Mouse (Mus musculus): ENCODE measurements around the gene Gpha2. TPM values are rescaled to one million over a fixed set of nuclear protein-coding genes. Genes with fewer than 3 reads are reported as not detected.

Gene Gpha2
- polyA plus RNA-seq (2015; fragmentation: Nextera tagmentation; extraction: Ambion mirVana) = 1.8 and 2.1 TPM in 2 replicates

- 15% methylated on average over 2 of the region's 2 CpGs for WGBS
- ATAC-seq (ENCODE audit: insufficient number of reproducible peaks, low FRiP score, low TSS enrichment, low read depth) = no peak
- H3K9ac ChIP-seq = no peak within 1 kb of the TSS
These were observed at the start of gene Gpha2 for GRCm38 (mm10) chr19:6226135-6226534. Gene Gpha2, plus strand, starts transcription at chr19:6226380.

GRCm38 (mm10) chr19:6178775-6179174 lies 47.4 kb upstream of the Gpha2 start:
- ATAC-seq (ENCODE audit: insufficient number of reproducible peaks, low FRiP score, low TSS enrichment, low read depth) = no peak
- Histone ChIP-seq H3K9ac (no peak overlapping the region), H3K36me3 (no peaks in the 10 kb centered on the region), H3K27me3 (no peaks in the 10 kb centered on the region), H3K4me1 (no peaks in the 10 kb centered on the region), H3K27ac (no peak overlapping the region), H3K4me2 (no peak overlapping the region), H3K4me3 (no peak overlapping the region), H3K9me3 (no peaks in the 10 kb centered on the region)
- 93% methylated on average over 6 of the region's 6 CpGs for whole genome bisulfite sequencing

More at GRCm38 (mm10) chr19:6226135-6226534, at the start of gene Gpha2:
- Histone ChIP-seq H3K4me1 (peaks cover 5% of the 10 kb centered on the region; the same call in 1 of the 2 replicates), H3K4me3 (no peak within 1 kb of the TSS), H3K27ac (no peak within 1 kb of the TSS), H3K4me2 (no peak within 1 kb of the TSS), H3K27me3 (no peaks in the 10 kb centered on the region), H3K9me3 (no peaks in the 10 kb centered on the region), H3K36me3 (peaks cover 42% of the 10 kb centered on the region)

- H3K36me3 ChIP-seq = no peaks in the 10 kb centered on the region
- no peak overlapping the region for H3K4me2 ChIP-seq
- 12% methylated on average over 5 of the region's 5 CpGs for WGBS
- H3K27ac ChIP-seq = no peak overlapping the region
- no peaks in the 10 kb centered on the region for H3K27me3 ChIP-seq
- H3K4me1 ChIP-seq = no peaks in the 10 kb centered on the region
- H3K4me3 ChIP-seq = no peak overlapping the region
- H3K9me3 ChIP-seq = no peaks in the 10 kb centered on the region
- H3K9ac ChIP-seq = no peak overlapping the region
- ATAC-seq (ENCODE audit: insufficient number of reproducible peaks, low FRiP score, low TSS enrichment, low read depth) = no peak
These were observed 44.6 kb upstream of the Gpha2 start for GRCm38 (mm10) chr19:6181629-6182028.

GRCm38 (mm10) chr19:6182534-6182933 lies 43.6 kb upstream of the Gpha2 start:
- H3K9me3 ChIP-seq = no peaks in the 10 kb centered on the region
- ATAC-seq (ENCODE audit: insufficient number of reproducible peaks, low FRiP score, low TSS enrichment, low read depth) = no peak
- H3K27me3 ChIP-seq = no peaks in the 10 kb centered on the region
- H3K36me3 ChIP-seq = no peaks in the 10 kb centered on the region
- 7% methylated on average over 3 of the region's 3 CpGs for WGBS
- H3K9ac ChIP-seq = no peak overlapping the region
- no peak overlapping the region for H3K27ac ChIP-seq
- no peak overlapping the region for H3K4me2 ChIP-seq
- H3K4me1 ChIP-seq = no peaks in the 10 kb centered on the region
- no peak overlapping the region for H3K4me3 ChIP-seq

GRCm38 (mm10) chr19:6184131-6184530 lies 42.0 kb upstream of the Gpha2 start, which contains the start of gene Majin:
Gene Majin, plus strand, starts transcription at chr19:6184388.
- Histone ChIP-seq H3K27me3 (no peaks in the 10 kb centered on the region), H3K27ac (no peak within 1 kb of the TSS), H3K4me1 (no peaks in the 10 kb centered on the region), H3K4me2 (no peak within 1 kb of the TSS), H3K36me3 (no peaks in the 10 kb centered on the region), H3K9me3 (no peaks in the 10 kb centered on the region), H3K4me3 (no peak within 1 kb of the TSS), H3K9ac (no peak within 1 kb of the TSS)
- WGBS = 85% methylated on average over 23 of the region's 23 CpGs
- ATAC-seq (ENCODE audit: insufficient number of reproducible peaks, low FRiP score, low TSS enrichment, low read depth) = no peak

GRCm38 (mm10) chr19:6204265-6204664 lies 21.9 kb upstream of the Gpha2 start:
- Histone ChIP-seq H3K9me3 (no peaks in the 10 kb centered on the region), H3K4me1 (no peaks in the 10 kb centered on the region), H3K9ac (no peak overlapping the region), H3K4me2 (no peak overlapping the region), H3K27ac (no peak overlapping the region), H3K4me3 (no peak overlapping the region), H3K36me3 (no peaks in the 10 kb centered on the region), H3K27me3 (no peaks in the 10 kb centered on the region)
- WGBS = 74% methylated on average over 2 of the region's 2 CpGs
- no peak for ATAC-seq (ENCODE audit: insufficient number of reproducible peaks, low FRiP score, low TSS enrichment, low read depth)

- WGBS = 59% methylated on average over 5 of the region's 5 CpGs
- Histone ChIP-seq H3K4me3 (no peak overlapping the region), H3K4me1 (no peaks in the 10 kb centered on the region), H3K27me3 (no peaks in the 10 kb centered on the region), H3K9ac (no peak overlapping the region), H3K36me3 (no peaks in the 10 kb centered on the region), H3K4me2 (no peak overlapping the region), H3K9me3 (no peaks in the 10 kb centered on the region), H3K27ac (no peak overlapping the region)
- ATAC-seq (ENCODE audit: insufficient number of reproducible peaks, low FRiP score, low TSS enrichment, low read depth) = no peak
These were observed 19.5 kb upstream of the Gpha2 start for GRCm38 (mm10) chr19:6206716-6207115.

GRCm38 (mm10) chr19:6216046-6216705 lies 10.0 kb upstream of the Gpha2 start:
- no peaks in the 10 kb centered on the region for H3K4me1 ChIP-seq
- no peak for ATAC-seq (ENCODE audit: insufficient number of reproducible peaks, low FRiP score, low TSS enrichment, low read depth)
- WGBS = 65% methylated on average over 6 of the region's 6 CpGs

GRCm38 (mm10) chr19:6218606-6219005 lies 7.6 kb upstream of the Gpha2 start:
- 63% methylated on average over 6 of the region's 6 CpGs for WGBS
- no peak overlapping the region for H3K27ac ChIP-seq
- H3K4me1 ChIP-seq = no peaks in the 10 kb centered on the region
- no peak for ATAC-seq (ENCODE audit: insufficient number of reproducible peaks, low FRiP score, low TSS enrichment, low read depth)
- no peak overlapping the region for H3K4me3 ChIP-seq
- H3K4me2 ChIP-seq = no peak overlapping the region
- no peaks in the 10 kb centered on the region for H3K36me3 ChIP-seq
- no peak overlapping the region for H3K9ac ChIP-seq
- H3K9me3 ChIP-seq = no peaks in the 10 kb centered on the region
- H3K27me3 ChIP-seq = no peaks in the 10 kb centered on the region

More at GRCm38 (mm10) chr19:6216046-6216705, 10.0 kb upstream of the Gpha2 start:
- Histone ChIP-seq H3K36me3 (no peaks in the 10 kb centered on the region), H3K4me3 (no peak overlapping the region), H3K4me2 (no peak overlapping the region), H3K27me3 (no peaks in the 10 kb centered on the region), H3K9ac (no peak overlapping the region), H3K9me3 (no peaks in the 10 kb centered on the region), H3K27ac (no peak overlapping the region)

- H3K9me3 ChIP-seq = no peaks in the 10 kb centered on the region
- H3K4me1 ChIP-seq = peaks cover 5% of the 10 kb centered on the region; the same call in 1 of the 2 replicates
- H3K27me3 ChIP-seq = no peaks in the 10 kb centered on the region
- 89% methylated on average over 14 of the region's 14 CpGs for WGBS
- no peak overlapping the region for H3K27ac ChIP-seq
- no peak overlapping the region for H3K9ac ChIP-seq
- ATAC-seq (ENCODE audit: insufficient number of reproducible peaks, low FRiP score, low TSS enrichment, low read depth) = 0 out of 2 replicates have a peak, but pooled peaks have one; percentile 27
- no peak overlapping the region for H3K4me3 ChIP-seq
- peaks cover 47% of the 10 kb centered on the region for H3K36me3 ChIP-seq
- no peak overlapping the region for H3K4me2 ChIP-seq
These were observed 583 bp downstream of the Gpha2 start for GRCm38 (mm10) chr19:6226763-6227162.

- H3K4me1 ChIP-seq = peaks cover 5% of the 10 kb centered on the region; the same call in 1 of the 2 replicates
- no peak overlapping the region for H3K4me2 ChIP-seq
- no peak overlapping the region for H3K9ac ChIP-seq
- no peaks in the 10 kb centered on the region for H3K9me3 ChIP-seq
- H3K4me3 ChIP-seq = no peak overlapping the region
- H3K27ac ChIP-seq = no peak overlapping the region
- H3K27me3 ChIP-seq = no peaks in the 10 kb centered on the region
- H3K36me3 ChIP-seq = peaks cover 57% of the 10 kb centered on the region
- ATAC-seq (ENCODE audit: insufficient number of reproducible peaks, low FRiP score, low TSS enrichment, low read depth) = no peak
- WGBS = 86% methylated on average over 4 of the region's 4 CpGs
These were observed 1.7 kb downstream of the Gpha2 start for GRCm38 (mm10) chr19:6227864-6228263.

GRCm38 (mm10) chr19:6230411-6230810 lies 4.2 kb downstream of the Gpha2 start:
- H3K9me3 ChIP-seq = no peaks in the 10 kb centered on the region
- H3K27me3 ChIP-seq = no peaks in the 10 kb centered on the region
- H3K27ac ChIP-seq = no peak overlapping the region
- ATAC-seq (ENCODE audit: insufficient number of reproducible peaks, low FRiP score, low TSS enrichment, low read depth) = no peak
- peaks cover 18% of the 10 kb centered on the region for H3K4me1 ChIP-seq
- peaks cover 66% of the 10 kb centered on the region for H3K36me3 ChIP-seq
- H3K4me2 ChIP-seq = no peak overlapping the region
- no peak overlapping the region for H3K9ac ChIP-seq
- no peak overlapping the region for H3K4me3 ChIP-seq
- WGBS = 87% methylated on average over 4 of the region's 4 CpGs

Data from limb, embryonic 15.5 days (tissue).